Mouse (Mus musculus): Measurements from ENCODE around the gene Col4a2. TPM values are rescaled to one million over a fixed set of nuclear protein-coding genes. Genes with fewer than 3 reads are reported as not detected.

The Col4a2 gene
- polyA plus RNA-seq, 1 experiment from 2014 or later: 47.2 TPM

- DNase-seq (ENCODE audit: low spot score) (no peak), ATAC-seq (ENCODE audit: low FRiP score, low TSS enrichment) (peak; percentile 38; the same call in 1 of the 2 replicates)
- no peaks in the 10 kb centered on the region for H3K9me3 ChIP-seq (ENCODE audit: control insufficient read depth, low read length)
These were observed 99.8 kb downstream of the Col4a2 start for GRCm38 (mm10) chr8:11412450-11412849.

DNA sequence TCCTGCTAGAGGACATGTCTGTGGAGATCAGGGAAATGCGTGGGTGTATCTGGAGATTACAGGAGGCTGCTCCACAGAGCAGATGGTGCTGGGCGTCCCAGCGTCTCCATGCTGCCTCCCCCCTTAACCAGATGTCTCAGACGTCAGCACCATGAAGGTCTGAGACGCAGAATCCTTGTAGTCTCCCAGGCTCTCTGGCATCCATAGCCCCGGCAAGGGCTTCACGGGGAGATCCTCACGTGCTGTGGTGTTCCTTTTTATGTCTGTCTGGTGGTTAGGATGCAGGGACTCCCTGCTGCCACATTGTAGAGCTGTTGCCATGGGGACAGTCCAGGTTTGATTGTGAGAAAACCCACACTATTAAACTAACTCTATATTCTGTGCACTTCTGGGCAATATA is 101.7 kb downstream of the Col4a2 start:
- Histone ChIP-seq H3K27ac (replicated peaks) (no peak overlapping the region), H3K4me1 (replicated peaks; ENCODE audit: control insufficient read depth, insufficient read depth) (no peaks in the 10 kb centered on the region; the same call in 1 of the 2 replicates), H3K36me3 (ENCODE audit: control insufficient read depth, insufficient read depth, low read length) (peaks cover 13% of the 10 kb centered on the region), H3K4me2 (replicated peaks; ENCODE audit: low read depth) (no peak overlapping the region), H3K27me3 (ENCODE audit: control insufficient read depth, insufficient read depth, low read length) (no peaks in the 10 kb centered on the region), H3K4me3 (ENCODE audit: low read depth, low read length) (no peak overlapping the region), H3K9me3 (ENCODE audit: control insufficient read depth, low read length) (no peaks in the 10 kb centered on the region), H3K9ac (ENCODE audit: low read length) (no peak overlapping the region)
- TF ChIP-seq CTCF (IDR thresholded peaks at IDR 0.05; ENCODE audit: low read depth) (no peak), EP300 (optimal IDR thresholded peaks at IDR 0.05) (no peak)
- ATAC-seq (ENCODE audit: low FRiP score, low TSS enrichment) (no peak), DNase-seq (ENCODE audit: low spot score) (no peak)
- 73% methylated on average over 8 of the region's 8 CpGs for WGBS

More at GRCm38 (mm10) chr8:11412450-11412849, 99.8 kb downstream of the Col4a2 start:
- H3K4me1 ChIP-seq (replicated peaks; ENCODE audit: control insufficient read depth, insufficient read depth): no peaks in the 10 kb centered on the region; the same call in 1 of the 2 replicates
- peak overlapping the region; percentile 82 for H3K27ac ChIP-seq (replicated peaks)
- H3K4me2 ChIP-seq (replicated peaks; ENCODE audit: low read depth): no peak overlapping the region
- H3K27me3 ChIP-seq (ENCODE audit: control insufficient read depth, insufficient read depth, low read length): no peaks in the 10 kb centered on the region
- TF ChIP-seq CTCF (IDR thresholded peaks at IDR 0.05; ENCODE audit: low read depth) (peak; percentile 27), EP300 (optimal IDR thresholded peaks at IDR 0.05) (no peak)
- 37% methylated on average over 5 of the region's 5 CpGs for WGBS
- no peak overlapping the region for H3K4me3 ChIP-seq (ENCODE audit: low read depth, low read length)
- H3K9ac ChIP-seq (ENCODE audit: low read length): no peak overlapping the region
- peaks cover 13% of the 10 kb centered on the region for H3K36me3 ChIP-seq (ENCODE audit: control insufficient read depth, insufficient read depth, low read length)

DNA sequence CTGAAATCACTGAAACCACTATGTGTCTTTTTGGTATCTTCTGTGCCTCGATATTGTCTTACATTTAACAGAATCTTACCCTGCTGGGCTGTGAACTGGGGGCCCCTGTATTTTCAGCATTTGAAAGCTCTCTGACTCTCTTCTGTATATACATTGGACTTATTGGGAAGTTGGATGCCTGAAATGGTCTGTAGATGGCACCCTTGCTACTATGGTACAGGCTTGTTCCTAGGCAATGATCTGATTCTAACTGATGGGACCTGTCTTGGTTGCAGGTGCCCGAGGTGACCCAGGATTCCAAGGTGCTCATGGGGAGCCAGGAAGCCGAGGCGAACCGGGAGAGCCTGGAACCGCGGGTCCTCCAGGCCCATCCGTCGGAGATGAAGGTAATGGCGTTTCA is 102.5 kb downstream of the Col4a2 start:
- H3K36me3 ChIP-seq (ENCODE audit: control insufficient read depth, insufficient read depth, low read length): peaks cover 13% of the 10 kb centered on the region
- ATAC-seq (ENCODE audit: low FRiP score, low TSS enrichment) (no peak), DNase-seq (ENCODE audit: low spot score) (no peak)
- WGBS: 89% methylated on average over 10 of the region's 10 CpGs
- H3K9me3 ChIP-seq (ENCODE audit: control insufficient read depth, low read length): no peaks in the 10 kb centered on the region
- no peaks in the 10 kb centered on the region for H3K27me3 ChIP-seq (ENCODE audit: control insufficient read depth, insufficient read depth, low read length)
- H3K4me2 ChIP-seq (replicated peaks; ENCODE audit: low read depth): no peak overlapping the region
- H3K4me1 ChIP-seq (replicated peaks; ENCODE audit: control insufficient read depth, insufficient read depth): no peaks in the 10 kb centered on the region; the same call in 1 of the 2 replicates
- no peak overlapping the region for H3K9ac ChIP-seq (ENCODE audit: low read length)
- peak; percentile 58 for TF ChIP-seq CTCF (IDR thresholded peaks at IDR 0.05; ENCODE audit: low read depth)
- TF ChIP-seq EP300 (optimal IDR thresholded peaks at IDR 0.05): no peak
- H3K4me3 ChIP-seq (ENCODE audit: low read depth, low read length): no peak overlapping the region
- no peak overlapping the region for H3K27ac ChIP-seq (replicated peaks)

- no peak overlapping the region for H3K9ac ChIP-seq (ENCODE audit: low read length)
These were observed 105.2 kb downstream of the Col4a2 start for GRCm38 (mm10) chr8:11417762-11418161.

GRCm38 (mm10) chr8:11419232-11419631 is 106.6 kb downstream of the Col4a2 start:
- Histone ChIP-seq H3K36me3 (ENCODE audit: control insufficient read depth, insufficient read depth, low read length) (peaks cover 13% of the 10 kb centered on the region), H3K27ac (replicated peaks) (no peak overlapping the region), H3K4me1 (replicated peaks; ENCODE audit: control insufficient read depth, insufficient read depth) (no peaks in the 10 kb centered on the region), H3K9ac (ENCODE audit: low read length) (no peak overlapping the region), H3K4me3 (ENCODE audit: low read depth, low read length) (no peak overlapping the region), H3K4me2 (replicated peaks; ENCODE audit: low read depth) (no peak overlapping the region), H3K9me3 (ENCODE audit: control insufficient read depth, low read length) (no peaks in the 10 kb centered on the region), H3K27me3 (ENCODE audit: control insufficient read depth, insufficient read depth, low read length) (no peaks in the 10 kb centered on the region)
- ATAC-seq (ENCODE audit: low FRiP score, low TSS enrichment): 0 out of 2 replicates have a peak, but pooled peaks have one; percentile 8
- TF ChIP-seq EP300 (optimal IDR thresholded peaks at IDR 0.05) (no peak), CTCF (IDR thresholded peaks at IDR 0.05; ENCODE audit: low read depth) (no peak)
- DNase-seq (ENCODE audit: low spot score): no peak
- 24% methylated on average over 6 of the region's 6 CpGs for WGBS

More at GRCm38 (mm10) chr8:11417762-11418161, 105.2 kb downstream of the Col4a2 start:
- Histone ChIP-seq H3K4me1 (replicated peaks; ENCODE audit: control insufficient read depth, insufficient read depth) (no peaks in the 10 kb centered on the region), H3K9me3 (ENCODE audit: control insufficient read depth, low read length) (no peaks in the 10 kb centered on the region), H3K4me3 (ENCODE audit: low read depth, low read length) (no peak overlapping the region), H3K27ac (replicated peaks) (no peak overlapping the region), H3K27me3 (ENCODE audit: control insufficient read depth, insufficient read depth, low read length) (no peaks in the 10 kb centered on the region), H3K36me3 (ENCODE audit: control insufficient read depth, insufficient read depth, low read length) (peaks cover 11% of the 10 kb centered on the region), H3K4me2 (replicated peaks; ENCODE audit: low read depth) (no peak overlapping the region)
- ATAC-seq (ENCODE audit: low FRiP score, low TSS enrichment) (no peak), DNase-seq (ENCODE audit: low spot score) (no peak)
- no peak for TF ChIP-seq EP300 (optimal IDR thresholded peaks at IDR 0.05)
- TF ChIP-seq CTCF (IDR thresholded peaks at IDR 0.05; ENCODE audit: low read depth): no peak
- 69% methylated on average over 13 of the region's 13 CpGs for WGBS

GRCm38 (mm10) chr8:11419645-11420044 is 107.0 kb downstream of the Col4a2 start:
- peak; percentile 49; the same call in 1 of the 2 replicates for ATAC-seq (ENCODE audit: low FRiP score, low TSS enrichment)
- peak; percentile 89 for TF ChIP-seq CTCF (IDR thresholded peaks at IDR 0.05; ENCODE audit: low read depth)
- TF ChIP-seq EP300 (optimal IDR thresholded peaks at IDR 0.05): no peak
- peak; percentile 71 for DNase-seq (ENCODE audit: low spot score)
- Histone ChIP-seq H3K4me2 (replicated peaks; ENCODE audit: low read depth) (no peak overlapping the region), H3K36me3 (ENCODE audit: control insufficient read depth, insufficient read depth, low read length) (peaks cover 11% of the 10 kb centered on the region), H3K9ac (ENCODE audit: low read length) (no peak overlapping the region), H3K4me1 (replicated peaks; ENCODE audit: control insufficient read depth, insufficient read depth) (no peaks in the 10 kb centered on the region), H3K27me3 (ENCODE audit: control insufficient read depth, insufficient read depth, low read length) (no peaks in the 10 kb centered on the region), H3K27ac (replicated peaks) (no peak overlapping the region), H3K4me3 (ENCODE audit: low read depth, low read length) (no peak overlapping the region), H3K9me3 (ENCODE audit: control insufficient read depth, low read length) (no peaks in the 10 kb centered on the region)
- WGBS: 14% methylated on average over 2 of the region's 2 CpGs
